Mouse (Mus musculus): ENCODE data around the gene Myo9b.
"Not testable (repeated sequence)": the region's sequence is repeated elsewhere in the genome, so short reads cannot be mapped to it uniquely, and the experiment has no call there.

Myo9b gene

GRCm38 (mm10) chr8:71296188-71296621 is 23.7 kb downstream of the Myo9b start:
- in situ Hi-C loops (cut with MboI; ENCODE audit: unreplicated experiment in 2 of 2) = no loop called here

- in situ Hi-C loops (cut with MboI; ENCODE audit: unreplicated experiment in 2 of 2) = no loop called here
Measured at GRCm38 (mm10) chr8:71296784-71297183, 24.3 kb downstream of the Myo9b start.

- in situ Hi-C loops (cut with MboI; ENCODE audit: unreplicated experiment in 2 of 2) = no loop called here
Measured at GRCm38 (mm10) chr8:71297439-71297838, 24.9 kb downstream of the Myo9b start.

- in situ Hi-C loops (cut with MboI; ENCODE audit: unreplicated experiment in 2 of 2) = no loop called here
Measured at GRCm38 (mm10) chr8:71299716-71300115, 27.2 kb downstream of the Myo9b start.

GRCm38 (mm10) chr8:71302788-71303187 is 30.3 kb downstream of the Myo9b start:
- in situ Hi-C loops (cut with MboI; ENCODE audit: unreplicated experiment in 2 of 2) = no loop called here

GRCm38 (mm10) chr8:71303632-71304031 is 31.1 kb downstream of the Myo9b start:
- in situ Hi-C loops (cut with MboI; ENCODE audit: unreplicated experiment in 2 of 2) = no loop called here

GRCm38 (mm10) chr8:71305988-71306387 is 33.5 kb downstream of the Myo9b start:
- in situ Hi-C loops (cut with MboI; ENCODE audit: unreplicated experiment in 2 of 2) = no loop called here

GRCm38 (mm10) chr8:71307371-71307770 is 34.9 kb downstream of the Myo9b start:
- in situ Hi-C loops (cut with MboI; ENCODE audit: unreplicated experiment in 2 of 2) = no loop called here

- in situ Hi-C loops (cut with MboI; ENCODE audit: unreplicated experiment in 2 of 2) = no loop called here
Measured at GRCm38 (mm10) chr8:71307913-71308312, 35.4 kb downstream of the Myo9b start.

GRCm38 (mm10) chr8:71310446-71310845 is 37.9 kb downstream of the Myo9b start:
- in situ Hi-C loops (cut with MboI; ENCODE audit: unreplicated experiment in 2 of 2) = no loop called here

- in situ Hi-C loops (cut with MboI; ENCODE audit: unreplicated experiment in 2 of 2) = no loop called here
Measured at GRCm38 (mm10) chr8:71312700-71313099, 40.2 kb downstream of the Myo9b start.

- in situ Hi-C loops (cut with MboI; ENCODE audit: unreplicated experiment in 2 of 2) = no loop called here
Measured at GRCm38 (mm10) chr8:71313951-71314350, 41.4 kb downstream of the Myo9b start.

GRCm38 (mm10) chr8:71315972-71316371 is 43.5 kb downstream of the Myo9b start:
- in situ Hi-C loops (cut with MboI; ENCODE audit: unreplicated experiment in 2 of 2) = no loop called here

- in situ Hi-C loops (cut with MboI; ENCODE audit: unreplicated experiment in 2 of 2) = no loop called here
Measured at GRCm38 (mm10) chr8:71316486-71317031, 44.0 kb downstream of the Myo9b start.

- in situ Hi-C loops (cut with MboI; ENCODE audit: unreplicated experiment in 2 of 2) = not testable (repeated sequence)
Measured at GRCm38 (mm10) chr8:71318610-71319009, 46.1 kb downstream of the Myo9b start.

- in situ Hi-C loops (cut with MboI; ENCODE audit: unreplicated experiment in 2 of 2) = not testable (repeated sequence)
Measured at GRCm38 (mm10) chr8:71319760-71320159, 47.2 kb downstream of the Myo9b start.

GRCm38 (mm10) chr8:71322939-71323338 is 50.4 kb downstream of the Myo9b start:
- in situ Hi-C loops (cut with MboI; ENCODE audit: unreplicated experiment in 2 of 2) = no loop called here

- in situ Hi-C loops (cut with MboI; ENCODE audit: unreplicated experiment in 2 of 2) = no loop called here
Measured at GRCm38 (mm10) chr8:71324848-71325247, 52.3 kb downstream of the Myo9b start.

- in situ Hi-C loops (cut with MboI; ENCODE audit: unreplicated experiment in 2 of 2) = not testable (repeated sequence)
Measured at GRCm38 (mm10) chr8:71337834-71338233, 65.3 kb downstream of the Myo9b start.

- in situ Hi-C loops (cut with MboI; ENCODE audit: unreplicated experiment in 2 of 2) = no loop called here
Measured at GRCm38 (mm10) chr8:71340625-71341024, 68.1 kb downstream of the Myo9b start.

- in situ Hi-C loops (cut with MboI; ENCODE audit: unreplicated experiment in 2 of 2) = no loop called here
Measured at GRCm38 (mm10) chr8:71346581-71346980, 74.1 kb downstream of the Myo9b start.

GRCm38 (mm10) chr8:71351117-71351516 is 78.6 kb downstream of the Myo9b start:
- in situ Hi-C loops (cut with MboI; ENCODE audit: unreplicated experiment in 2 of 2) = no loop called here

GRCm38 (mm10) chr8:71351520-71351919 is 79.0 kb downstream of the Myo9b start:
- in situ Hi-C loops (cut with MboI; ENCODE audit: unreplicated experiment in 2 of 2) = no loop called here
